Mouse (Mus musculus) macrophage (primary cell): Measurements from ENCODE around the gene Pacrg. TPM values are rescaled to one million over a fixed set of nuclear protein-coding genes. Genes with fewer than 3 reads are reported as not detected.
A peak's percentile ranks its signal among the peaks of the same experiment; 100 is the strongest.

Experiments used
- H3K27ac ChIP-seq: fragments of 350-480 bp; formaldehyde crosslinking; 2 replicates; pipeline ENCODE4 v1.9.0; 2021
- H3K36me3 ChIP-seq: fragments of 350-480 bp; formaldehyde crosslinking; 2 replicates; pipeline ENCODE4 v1.9.0; 2021; ENCODE audit errors: inconsistent target
- H3K4me3 ChIP-seq: fragments of 350-480 bp; formaldehyde crosslinking; 2 replicates; pipeline ENCODE4 v1.9.0; 2021; ENCODE audit errors: inconsistent target
- H3K79me2 ChIP-seq: fragments of 350-480 bp; formaldehyde crosslinking; 2 replicates; pipeline ENCODE4 v1.9.0; 2021; ENCODE audit errors: inconsistent target
- WGBS: methylation state at CpG from one replicate; pipeline ENCODE4 v1.1.7; 2026; ENCODE audit warnings: inconsistent platforms; ENCODE audit not compliant: missing documents; 5-methylcytosine and 5-hydroxymethylcytosine counted together
- polyA plus RNA-seq: library from polyadenylated mRNA; stranded (reverse); fragments of 250-400 nt; gene quantifications from 3 replicates; pipeline ENCODE4 v1.2.4, GENCODE M21; 2018; ENCODE audit warnings: inconsistent platforms

Gene Pacrg
- polyA plus RNA-seq, 1 experiment from 2014 or later = 2.6 TPM

DNA sequence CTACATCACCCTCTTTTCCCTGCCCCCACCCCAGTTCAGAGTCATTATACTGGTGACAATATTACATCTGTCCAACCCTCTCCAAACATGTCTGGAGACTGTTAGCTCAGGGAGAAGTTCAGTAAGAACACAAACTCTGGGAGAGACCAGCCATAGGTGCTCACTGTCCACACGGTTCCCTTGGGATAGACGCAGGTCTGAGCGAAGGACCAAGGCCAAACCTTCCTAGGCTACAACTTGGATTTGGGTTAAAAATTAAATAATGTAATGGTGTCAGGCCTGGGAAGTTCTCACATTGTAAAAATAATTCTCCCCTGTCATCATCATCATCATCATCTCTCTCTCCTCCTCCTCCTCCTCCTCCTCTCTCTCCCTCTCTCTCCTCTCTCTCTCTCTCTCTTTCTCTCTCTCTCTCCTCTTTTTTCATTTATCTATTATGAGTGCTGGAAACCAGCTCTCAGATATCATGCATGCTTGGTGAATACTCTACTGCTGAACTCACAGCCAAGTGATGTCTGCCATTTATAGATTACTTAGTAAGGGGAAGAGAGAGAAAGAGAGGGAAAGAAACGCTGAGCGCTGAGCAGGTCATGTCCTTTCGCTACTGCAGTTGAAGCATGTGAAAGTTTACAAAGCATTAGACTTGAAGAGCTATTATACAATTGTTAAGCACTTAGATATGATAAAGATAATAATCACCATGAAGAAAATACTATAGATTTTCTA, 215.2 kb downstream of the Pacrg start:
- WGBS = 95% methylated on average over 6 of the region's 6 CpGs
- H3K79me2 ChIP-seq = no peaks in the 10 kb centered on the region
- no peak overlapping the region for H3K4me3 ChIP-seq
- no peaks in the 10 kb centered on the region for H3K36me3 ChIP-seq
- no peak overlapping the region for H3K27ac ChIP-seq

DNA sequence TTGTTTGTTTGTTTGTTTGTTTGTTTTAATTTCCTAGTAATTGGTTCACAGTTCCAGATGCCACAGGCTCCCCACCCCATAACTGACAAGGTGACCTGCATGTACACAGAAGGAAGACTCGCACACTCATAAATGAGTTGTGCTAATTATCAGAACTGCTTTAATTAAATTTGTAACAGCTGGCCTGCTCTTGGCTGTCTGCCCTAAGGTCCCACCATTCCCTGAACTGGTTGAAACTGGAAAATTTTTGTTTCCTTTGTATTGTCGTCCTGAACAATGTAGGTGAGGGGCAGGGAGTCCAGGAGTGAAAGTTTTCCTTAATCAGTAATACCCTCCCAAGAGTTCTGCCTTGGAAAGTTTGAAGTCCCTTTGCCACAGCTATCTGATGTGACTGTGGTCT, 219.5 kb downstream of the Pacrg start:
- WGBS = 82% methylated on average over 2 of the region's 2 CpGs
- no peaks in the 10 kb centered on the region for H3K36me3 ChIP-seq
- H3K79me2 ChIP-seq = no peaks in the 10 kb centered on the region
- no peak overlapping the region for H3K4me3 ChIP-seq
- H3K27ac ChIP-seq = no peak overlapping the region

DNA sequence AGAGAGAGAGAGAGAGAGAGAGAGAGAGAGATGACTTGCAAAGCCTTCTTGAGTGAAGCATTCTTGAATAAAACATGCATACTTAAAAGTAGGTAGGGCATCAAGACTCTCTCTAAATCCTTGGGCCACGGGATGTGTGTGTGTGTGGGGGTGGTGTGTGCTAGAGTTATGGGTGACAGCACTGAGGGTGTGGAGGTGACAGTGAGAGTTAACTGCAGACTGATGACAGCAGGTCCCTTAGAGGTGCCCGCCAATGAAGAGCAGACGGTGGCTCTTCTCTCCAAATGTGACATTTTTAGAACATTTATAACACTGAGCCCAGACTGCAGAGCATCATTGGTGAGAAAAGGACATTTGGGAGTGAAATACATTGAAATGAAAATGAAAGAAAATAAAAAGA, 220.2 kb downstream of the Pacrg start:
- WGBS = 90% methylated on average over 3 of the region's 3 CpGs
- Histone ChIP-seq H3K27ac (no peak overlapping the region), H3K79me2 (no peaks in the 10 kb centered on the region), H3K36me3 (no peaks in the 10 kb centered on the region), H3K4me3 (no peak overlapping the region)

DNA sequence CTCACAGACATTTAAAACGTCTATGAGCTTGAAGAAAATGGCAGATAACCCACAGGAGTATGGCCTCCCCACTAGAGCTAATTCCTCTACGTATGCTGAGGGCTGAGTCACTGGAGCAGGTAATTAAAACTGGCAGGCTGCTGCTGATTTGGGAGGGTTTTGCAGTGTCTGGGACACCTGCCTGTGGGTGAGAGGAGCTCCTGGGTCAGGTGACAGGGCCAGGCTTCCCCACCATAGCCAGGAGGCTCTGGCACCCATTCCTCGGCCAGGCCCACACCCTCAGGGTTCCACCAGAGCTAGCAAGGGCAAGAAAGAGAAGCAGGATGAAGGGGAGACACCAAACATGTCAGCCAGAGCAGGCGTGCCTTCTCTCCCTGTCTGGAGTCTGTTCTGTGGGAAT, 222.5 kb downstream of the Pacrg start:
- no peak overlapping the region for H3K4me3 ChIP-seq
- H3K79me2 ChIP-seq = no peaks in the 10 kb centered on the region
- no peaks in the 10 kb centered on the region for H3K36me3 ChIP-seq
- WGBS = 82% methylated on average over 4 of the region's 4 CpGs
- H3K27ac ChIP-seq = no peak overlapping the region

DNA sequence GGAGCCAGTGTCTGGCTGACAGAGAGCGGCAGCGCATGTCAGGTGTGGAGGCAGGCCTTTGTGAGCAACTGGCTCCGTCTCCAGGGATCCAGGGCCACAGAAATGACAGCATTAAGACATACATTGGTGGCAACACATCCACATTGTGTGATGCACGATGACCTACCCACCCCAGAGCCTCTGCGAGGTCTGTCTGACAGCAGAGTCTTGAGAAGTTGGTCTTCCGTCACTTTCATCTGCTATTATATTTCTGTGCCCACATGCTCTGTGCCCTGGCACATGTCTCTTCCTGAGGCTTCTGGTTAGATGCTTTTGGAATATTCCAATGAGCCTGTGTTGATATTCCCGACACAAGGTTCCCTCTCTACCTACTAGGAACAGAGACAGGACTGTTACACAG, 224.5 kb downstream of the Pacrg start:
- H3K79me2 ChIP-seq = no peaks in the 10 kb centered on the region
- WGBS = 93% methylated on average over 7 of the region's 7 CpGs
- H3K4me3 ChIP-seq = no peak overlapping the region
- no peaks in the 10 kb centered on the region for H3K36me3 ChIP-seq
- H3K27ac ChIP-seq = no peak overlapping the region

DNA sequence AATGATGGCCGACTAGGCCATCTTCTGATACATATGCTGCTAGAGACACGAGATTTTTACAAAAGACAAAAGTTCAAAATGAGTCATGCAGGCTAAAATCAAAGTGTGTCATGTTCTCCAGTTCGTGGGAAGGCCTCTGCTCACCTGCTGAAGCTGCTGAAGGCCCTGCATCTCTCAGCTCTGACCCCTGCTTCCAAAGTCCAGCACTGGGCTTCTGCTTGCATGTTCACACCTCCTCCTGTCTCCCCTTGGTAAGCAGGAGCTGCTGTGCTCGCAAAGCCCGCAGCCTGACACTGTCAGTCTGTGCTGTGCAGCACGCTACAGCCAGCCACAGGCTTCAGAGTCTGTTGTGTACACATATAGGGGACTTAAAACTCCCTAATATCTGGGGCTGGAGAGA, 225.4 kb downstream of the Pacrg start:
- H3K4me3 ChIP-seq = no peak overlapping the region
- 94% methylated on average over 6 of the region's 6 CpGs for WGBS
- H3K27ac ChIP-seq = no peak overlapping the region
- no peaks in the 10 kb centered on the region for H3K79me2 ChIP-seq
- no peaks in the 10 kb centered on the region for H3K36me3 ChIP-seq

DNA sequence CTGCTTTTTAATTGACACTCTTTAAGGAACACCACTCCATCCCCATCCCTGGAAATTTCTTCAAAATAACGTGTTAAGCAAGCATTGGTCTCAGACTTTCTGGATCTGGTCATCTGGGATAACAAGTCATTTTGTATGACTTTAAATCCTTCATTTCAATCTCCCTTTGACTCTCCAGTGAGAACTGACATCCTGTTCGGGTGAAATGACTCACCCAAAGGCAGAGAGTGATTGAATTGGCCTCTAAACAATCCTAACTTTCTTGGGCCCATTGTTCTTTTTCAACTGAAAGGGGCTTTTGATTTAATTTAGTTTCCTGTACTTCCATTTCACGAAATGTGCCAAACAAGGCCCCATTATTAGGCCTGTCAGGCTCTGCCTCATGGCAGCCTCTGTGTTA, 228.5 kb downstream of the Pacrg start:
- H3K79me2 ChIP-seq = no peaks in the 10 kb centered on the region
- no peak overlapping the region for H3K4me3 ChIP-seq
- no peak overlapping the region for H3K27ac ChIP-seq
- no peaks in the 10 kb centered on the region for H3K36me3 ChIP-seq
- WGBS = 91% methylated on average over 3 of the region's 3 CpGs

DNA sequence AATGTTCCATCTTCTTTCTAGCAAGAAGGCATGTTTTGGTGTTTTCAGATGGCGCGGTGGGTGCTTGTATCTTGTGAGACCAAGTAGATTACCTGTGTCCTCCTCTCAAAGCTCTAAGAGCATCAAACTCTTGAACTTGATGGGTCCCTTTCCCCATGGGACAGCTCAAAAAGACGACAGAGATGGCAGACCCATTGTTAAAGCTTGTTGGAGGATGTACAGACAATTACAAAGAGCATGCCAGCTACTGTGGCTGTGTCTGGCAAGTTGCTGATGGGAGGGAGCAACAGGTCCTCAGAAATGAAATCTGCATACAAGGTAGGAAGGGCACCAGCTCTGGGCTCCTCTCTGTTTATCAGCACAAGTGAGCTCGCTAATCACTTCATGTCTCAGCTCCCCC, 232.0 kb downstream of the Pacrg start:
- no peaks in the 10 kb centered on the region for H3K79me2 ChIP-seq
- no peaks in the 10 kb centered on the region for H3K36me3 ChIP-seq
- WGBS = 91% methylated on average over 4 of the region's 4 CpGs
- no peak overlapping the region for H3K4me3 ChIP-seq
- H3K27ac ChIP-seq = no peak overlapping the region

DNA sequence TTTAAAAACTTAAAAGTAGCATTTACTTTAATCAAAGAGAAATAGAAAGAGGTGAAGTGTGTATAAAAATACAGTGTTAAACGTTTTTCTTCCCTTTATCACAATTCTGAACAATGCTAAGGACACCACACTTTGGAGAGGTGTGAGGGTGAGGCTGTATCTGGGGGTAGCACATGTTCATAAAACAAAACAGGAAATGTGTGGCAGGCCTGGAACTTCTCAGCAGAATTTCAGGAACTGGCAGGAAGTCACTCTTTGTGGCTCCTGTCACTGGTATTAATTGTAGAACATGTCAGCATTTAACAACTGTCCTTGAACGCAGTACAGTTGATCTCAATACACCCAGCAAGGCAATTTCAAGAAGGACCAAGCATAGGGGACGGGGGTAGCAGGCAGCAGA, 234.0 kb downstream of the Pacrg start:
- Histone ChIP-seq H3K36me3 (no peaks in the 10 kb centered on the region), H3K4me3 (no peak overlapping the region), H3K79me2 (no peaks in the 10 kb centered on the region), H3K27ac (peak overlapping the region; percentile 32)
- 10% methylated on average over 3 of the region's 3 CpGs for WGBS

DNA sequence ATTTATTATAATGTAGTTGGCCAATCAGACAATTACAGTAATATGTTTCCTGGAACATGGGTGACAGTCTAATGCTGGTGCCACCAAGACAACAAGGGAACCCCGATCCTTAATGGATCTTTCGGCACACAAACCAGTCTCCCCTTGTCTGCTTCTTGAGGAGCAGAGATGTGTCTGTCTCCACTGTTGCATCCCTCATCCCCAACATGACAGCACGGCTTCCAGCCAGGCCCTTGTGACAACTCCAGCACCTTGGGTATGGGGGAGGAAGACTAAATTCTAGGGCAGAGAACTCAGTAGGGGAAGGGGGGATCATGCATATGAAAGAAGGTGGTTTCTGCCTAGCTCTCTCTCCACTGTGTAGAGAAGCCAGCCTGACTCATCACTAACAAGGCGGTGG, 242.4 kb downstream of the Pacrg start:
- H3K4me3 ChIP-seq = no peak overlapping the region
- no peaks in the 10 kb centered on the region for H3K36me3 ChIP-seq
- no peaks in the 10 kb centered on the region for H3K79me2 ChIP-seq
- H3K27ac ChIP-seq = no peak overlapping the region
- 93% methylated on average over 4 of the region's 4 CpGs for WGBS

DNA sequence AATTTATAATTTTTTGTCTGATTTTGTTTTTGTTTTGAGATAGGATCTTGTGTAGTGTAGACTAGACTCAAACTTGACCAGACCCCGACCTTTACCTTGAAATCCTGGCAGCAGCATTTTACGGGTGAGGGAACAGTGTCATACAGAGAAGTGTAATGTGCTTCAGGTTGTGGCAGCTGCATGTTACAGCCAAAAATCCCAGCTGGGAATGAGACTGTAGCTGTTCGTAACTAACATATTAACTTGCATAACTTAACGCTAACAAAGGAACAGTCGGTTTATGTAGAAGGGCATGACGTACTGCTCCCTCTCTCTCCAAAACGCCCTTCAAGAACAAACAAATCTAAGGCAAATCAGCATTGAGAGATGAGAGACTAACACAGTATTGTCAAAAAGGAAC, 250.5 kb downstream of the Pacrg start:
- H3K4me3 ChIP-seq = no peak overlapping the region
- H3K36me3 ChIP-seq = no peaks in the 10 kb centered on the region
- no peaks in the 10 kb centered on the region for H3K79me2 ChIP-seq
- 96% methylated on average over 7 of the region's 7 CpGs for WGBS
- no peak overlapping the region for H3K27ac ChIP-seq

DNA sequence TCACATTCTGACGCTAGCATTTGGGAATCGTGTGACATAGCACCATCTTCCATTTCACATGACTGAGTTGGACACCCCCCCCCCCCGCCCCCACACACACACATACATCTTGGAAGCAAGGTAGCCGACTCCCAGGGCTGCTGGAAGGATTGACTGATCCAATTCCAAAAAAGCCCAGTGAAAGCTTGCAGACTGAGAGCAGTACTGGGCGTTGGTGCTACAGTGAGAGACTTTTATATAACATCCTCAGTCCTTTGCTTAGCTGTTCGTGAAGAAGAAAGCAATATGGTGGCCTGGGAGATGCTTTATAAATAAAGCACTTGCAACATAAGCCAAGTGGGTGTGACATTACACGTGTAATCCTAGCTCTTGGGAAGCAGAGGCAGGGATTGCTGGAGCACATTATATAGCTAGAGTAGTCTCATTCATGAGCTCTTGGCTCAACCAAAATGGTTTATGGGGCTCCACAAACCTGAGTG, 251.2 kb downstream of the Pacrg start:
- no peak overlapping the region for H3K4me3 ChIP-seq
- WGBS = 91% methylated on average over 7 of the region's 7 CpGs
- H3K79me2 ChIP-seq = no peaks in the 10 kb centered on the region
- H3K36me3 ChIP-seq = no peaks in the 10 kb centered on the region
- H3K27ac ChIP-seq = no peak overlapping the region

DNA sequence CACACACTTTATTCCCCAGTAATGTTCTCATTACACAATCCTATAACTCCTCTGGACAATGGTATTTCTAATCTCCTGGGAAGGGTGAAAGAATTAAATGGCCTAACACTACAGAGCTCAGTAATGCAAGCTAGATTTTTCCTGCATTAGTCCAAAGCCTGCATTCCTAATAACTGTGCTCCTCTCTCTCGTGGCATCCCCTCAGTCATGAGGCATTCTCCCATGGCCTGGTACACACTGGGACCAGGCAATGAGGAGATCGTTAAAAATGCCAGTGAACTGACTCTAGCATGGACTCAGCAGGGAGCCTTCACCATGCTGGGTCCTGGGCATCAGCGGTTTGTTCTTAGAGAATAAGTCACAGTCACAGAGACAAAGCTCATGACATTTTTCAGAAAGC, 256.8 kb downstream of the Pacrg start:
- Histone ChIP-seq H3K4me3 (no peak overlapping the region), H3K79me2 (no peaks in the 10 kb centered on the region), H3K36me3 (no peaks in the 10 kb centered on the region), H3K27ac (no peak overlapping the region)
- WGBS = 92% methylated on average over 3 of the region's 3 CpGs

DNA sequence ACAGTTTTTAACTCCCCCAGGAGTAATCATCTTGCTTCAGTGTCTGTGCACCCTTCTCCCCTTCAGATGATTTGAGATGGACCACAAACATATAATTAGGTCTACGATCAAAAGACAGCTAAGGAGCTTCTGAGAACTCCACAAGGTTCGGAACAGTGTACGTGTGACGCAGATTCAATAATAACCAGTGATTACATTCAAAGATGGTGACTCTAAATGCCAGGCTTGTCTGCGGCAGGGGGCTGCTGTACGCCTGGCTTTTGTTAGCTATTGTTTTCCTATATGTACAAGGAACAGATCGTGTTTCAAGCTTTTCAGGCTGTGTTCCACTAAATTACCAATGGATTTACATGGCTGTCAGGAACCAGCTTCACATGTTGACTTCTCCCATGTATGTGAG, 264.8 kb downstream of the Pacrg start:
- no peak overlapping the region for H3K4me3 ChIP-seq
- H3K36me3 ChIP-seq = no peaks in the 10 kb centered on the region
- H3K79me2 ChIP-seq = no peaks in the 10 kb centered on the region
- WGBS = 91% methylated on average over 7 of the region's 7 CpGs
- no peak overlapping the region for H3K27ac ChIP-seq

DNA sequence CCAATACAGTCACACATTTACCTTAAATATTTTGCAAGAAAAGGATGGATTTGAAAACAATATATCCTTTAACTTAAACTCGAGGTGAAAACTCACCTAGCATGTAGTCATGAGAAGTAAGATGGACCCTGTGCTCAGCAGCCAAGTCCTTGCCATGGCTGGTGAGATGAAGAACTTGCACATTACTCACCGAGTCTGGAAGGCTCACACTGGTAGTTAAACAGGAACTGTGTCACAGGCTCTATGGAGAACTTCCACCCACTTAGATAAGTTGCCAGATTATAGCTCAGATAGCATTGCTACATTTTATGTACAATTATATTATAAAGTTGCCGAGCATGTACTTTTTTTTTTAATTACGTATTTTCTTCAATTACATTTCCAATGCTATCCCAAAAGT, 267.7 kb downstream of the Pacrg start:
- no peaks in the 10 kb centered on the region for H3K36me3 ChIP-seq
- WGBS = 50% methylated on average over 2 of the region's 4 CpGs
- no peak overlapping the region for H3K4me3 ChIP-seq
- H3K27ac ChIP-seq = no peak overlapping the region
- no peaks in the 10 kb centered on the region for H3K79me2 ChIP-seq

DNA sequence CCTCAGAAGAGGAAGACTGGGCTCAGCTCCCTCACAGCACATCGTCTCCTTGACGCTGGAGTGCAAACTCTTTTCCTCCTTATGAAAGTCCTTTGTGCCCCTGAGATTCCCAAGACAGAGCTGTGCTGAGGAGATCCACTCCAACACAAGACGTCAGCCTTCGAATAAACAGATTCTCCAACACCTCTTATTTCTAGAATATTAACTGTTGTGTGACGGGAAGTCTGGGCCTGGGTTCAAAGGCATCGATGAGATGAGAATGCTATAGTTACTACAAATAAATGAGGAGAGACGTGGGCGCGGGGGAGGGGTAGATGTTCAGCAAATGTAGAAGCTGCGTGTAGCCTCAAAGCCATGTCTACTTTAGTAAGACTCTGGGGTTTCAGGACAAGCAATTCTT, 270.8 kb downstream of the Pacrg start:
- H3K4me3 ChIP-seq = no peak overlapping the region
- no peak overlapping the region for H3K27ac ChIP-seq

More for the DNA sequence above, 270.8 kb downstream of the Pacrg start:
- Histone ChIP-seq H3K36me3 (no peaks in the 10 kb centered on the region), H3K79me2 (no peaks in the 10 kb centered on the region)
- WGBS = 87% methylated on average over 10 of the region's 10 CpGs
